Mouse (Mus musculus): Measurements from ENCODE around the gene Hdlbp. TPM values are rescaled to one million over a fixed set of nuclear protein-coding genes. Genes with fewer than 3 reads are reported as not detected.
A peak's percentile ranks its signal among the peaks of the same experiment; 100 is the strongest.
"Not testable (repeated sequence)": the region's sequence is repeated elsewhere in the genome, so short reads cannot be mapped to it uniquely, and the experiment has no call there.

The Hdlbp gene
- polyA plus RNA-seq, 1 experiment from 2014 or later = 145 TPM

- Histone ChIP-seq H3K36me3 (ENCODE audit: inconsistent target) (no peaks in the 10 kb centered on the region), H3K4me3 (ENCODE audit: inconsistent target) (no peak overlapping the region), H3K79me2 (ENCODE audit: inconsistent target) (peaks cover 60% of the 10 kb centered on the region), H3K27ac (no peak overlapping the region)
- 94% methylated on average over 4 of the region's 4 CpGs for WGBS (ENCODE audit: missing documents)
These were observed 10.0 kb downstream of the Hdlbp start for GRCm38 (mm10) chr1:93468626-93469025.

GRCm38 (mm10) chr1:93465746-93466145 lies 12.9 kb downstream of the Hdlbp start:
- Histone ChIP-seq H3K27ac (no peak overlapping the region), H3K79me2 (ENCODE audit: inconsistent target) (peaks cover 35% of the 10 kb centered on the region; the same call in 1 of the 2 replicates), H3K36me3 (ENCODE audit: inconsistent target) (no peaks in the 10 kb centered on the region), H3K4me3 (ENCODE audit: inconsistent target) (no peak overlapping the region)

GRCm38 (mm10) chr1:93465066-93465465 lies 13.5 kb downstream of the Hdlbp start:
- H3K4me3 ChIP-seq (ENCODE audit: inconsistent target) = no peak overlapping the region
- no peak overlapping the region for H3K27ac ChIP-seq
- peaks cover 28% of the 10 kb centered on the region; the same call in 1 of the 2 replicates for H3K79me2 ChIP-seq (ENCODE audit: inconsistent target)
- H3K36me3 ChIP-seq (ENCODE audit: inconsistent target) = no peaks in the 10 kb centered on the region

DNA sequence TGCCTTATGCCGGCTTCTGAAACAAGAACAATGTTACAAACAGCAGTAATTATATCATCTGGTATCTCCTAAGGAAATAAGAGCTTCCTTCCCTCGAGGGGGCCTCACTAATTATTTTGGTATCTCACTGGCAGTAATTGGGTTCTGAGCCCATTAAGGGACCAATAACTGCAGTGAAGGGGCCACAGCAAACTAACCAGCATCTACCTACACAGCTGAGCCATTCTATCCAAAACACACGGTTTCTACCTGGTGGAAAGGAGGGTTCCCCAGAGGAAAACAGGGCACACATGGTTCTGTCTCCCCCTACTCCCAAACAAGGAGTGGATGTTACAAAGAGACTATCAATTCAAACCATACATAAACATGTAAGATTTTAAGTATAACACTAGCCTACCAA lies 19.5 kb downstream of the Hdlbp start:
- Histone ChIP-seq H3K79me2 (ENCODE audit: inconsistent target) (peaks cover 21% of the 10 kb centered on the region; the same call in 1 of the 2 replicates), H3K27ac (no peak overlapping the region), H3K36me3 (ENCODE audit: inconsistent target) (no peaks in the 10 kb centered on the region), H3K4me3 (ENCODE audit: inconsistent target) (no peak overlapping the region)
- WGBS (ENCODE audit: missing documents) = 76% methylated on average over 3 of the region's 3 CpGs

GRCm38 (mm10) chr1:93458357-93458756 lies 20.3 kb downstream of the Hdlbp start:
- Histone ChIP-seq H3K4me3 (ENCODE audit: inconsistent target) (no peak overlapping the region), H3K79me2 (ENCODE audit: inconsistent target) (peaks cover 21% of the 10 kb centered on the region; the same call in 1 of the 2 replicates), H3K36me3 (ENCODE audit: inconsistent target) (no peaks in the 10 kb centered on the region), H3K27ac (no peak overlapping the region)
- WGBS (ENCODE audit: missing documents) = 100% methylated on average over 1 of the region's 1 CpGs

GRCm38 (mm10) chr1:93453721-93454255 lies 24.8 kb downstream of the Hdlbp start:
- Histone ChIP-seq H3K36me3 (ENCODE audit: inconsistent target) (no peaks in the 10 kb centered on the region), H3K79me2 (ENCODE audit: inconsistent target) (peaks cover 18% of the 10 kb centered on the region; the same call in 1 of the 2 replicates), H3K27ac (no peak overlapping the region), H3K4me3 (ENCODE audit: inconsistent target) (no peak overlapping the region)

DNA sequence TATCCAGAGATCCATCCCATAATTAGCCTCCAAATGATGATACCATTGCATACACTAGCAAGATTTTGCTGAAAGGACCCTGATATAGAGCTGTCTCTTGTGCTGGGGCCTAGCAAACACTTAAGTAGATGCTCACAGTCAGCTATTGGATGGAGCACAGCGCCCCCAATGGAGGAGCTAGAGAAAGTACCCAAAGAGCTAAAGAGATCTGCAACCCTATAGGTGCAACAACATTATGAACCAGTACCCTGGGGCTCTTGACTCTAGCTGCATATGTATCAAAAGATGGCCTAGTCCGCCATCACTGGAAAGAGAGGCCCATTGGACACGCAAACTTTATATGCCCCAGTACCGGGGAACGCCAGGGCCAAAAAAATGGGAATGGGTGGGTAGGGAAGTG lies 28.5 kb downstream of the Hdlbp start:
- WGBS (ENCODE audit: missing documents) = 85% methylated on average over 2 of the region's 5 CpGs
- H3K4me3 ChIP-seq (ENCODE audit: inconsistent target); H3K36me3 ChIP-seq (ENCODE audit: inconsistent target): not testable (repeated sequence)

GRCm38 (mm10) chr1:93445822-93446162 lies 32.8 kb downstream of the Hdlbp start:
- Histone ChIP-seq H3K4me3 (ENCODE audit: inconsistent target) (peak overlapping the region; percentile 52), H3K79me2 (ENCODE audit: inconsistent target) (peaks cover 52% of the 10 kb centered on the region), H3K36me3 (ENCODE audit: inconsistent target) (peaks cover 9% of the 10 kb centered on the region; the same call in 1 of the 2 replicates), H3K27ac (peak overlapping the region; percentile 22; the same call in 1 of the 2 replicates)
- 8% methylated on average over 3 of the region's 3 CpGs for WGBS (ENCODE audit: missing documents)

More for the DNA sequence above, 28.5 kb downstream of the Hdlbp start:
- H3K27ac ChIP-seq = not testable (repeated sequence)
- H3K79me2 ChIP-seq (ENCODE audit: inconsistent target) = peaks cover 12% of the 10 kb centered on the region; the same call in 1 of the 2 replicates

DNA sequence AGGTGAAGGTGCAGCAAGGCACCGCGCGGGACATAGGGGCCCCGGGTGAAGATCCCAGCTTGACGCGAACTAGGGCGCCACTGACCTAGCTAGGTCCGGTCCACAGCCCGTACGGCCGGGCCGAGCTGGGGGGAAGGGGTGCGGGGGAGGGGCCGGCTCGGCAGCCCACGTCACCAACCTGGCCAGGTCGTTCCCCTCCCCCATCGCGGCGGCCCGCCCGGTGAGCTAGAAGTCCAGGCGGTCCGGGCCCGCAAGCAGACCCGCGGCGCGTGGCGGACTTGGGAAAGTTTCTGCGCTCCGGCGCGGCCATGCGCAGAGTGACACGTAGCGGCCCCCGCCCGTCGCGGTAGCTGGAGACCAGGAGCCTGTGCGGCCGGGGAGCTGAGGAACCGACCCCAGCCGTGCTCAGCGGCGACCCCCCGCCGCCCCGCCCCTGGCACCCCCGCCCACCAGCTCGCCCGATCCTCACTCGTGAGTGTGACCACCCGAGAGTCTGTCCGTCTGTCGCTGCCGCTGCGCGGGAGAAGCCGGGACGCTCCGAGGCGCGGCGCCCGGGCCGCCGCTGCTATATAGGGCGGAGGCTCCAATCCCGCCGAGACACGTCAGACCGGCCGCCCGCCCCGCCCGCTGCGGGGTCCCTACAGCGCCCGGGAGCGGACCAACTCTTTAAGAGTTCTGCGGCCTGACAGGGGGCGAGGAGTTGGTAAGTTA lies 33.3 kb downstream of the Hdlbp start:
- under 1% methylated on average over 81 of the region's 84 CpGs for whole genome bisulfite sequencing (ENCODE audit: missing documents)
- H3K4me3 ChIP-seq (ENCODE audit: inconsistent target) = peak overlapping the region; percentile 63
- peak overlapping the region; percentile 66 for H3K27ac ChIP-seq
- peaks cover 57% of the 10 kb centered on the region for H3K79me2 ChIP-seq (ENCODE audit: inconsistent target)
- H3K36me3 ChIP-seq (ENCODE audit: inconsistent target) = peaks cover 14% of the 10 kb centered on the region; the same call in 1 of the 2 replicates

DNA sequence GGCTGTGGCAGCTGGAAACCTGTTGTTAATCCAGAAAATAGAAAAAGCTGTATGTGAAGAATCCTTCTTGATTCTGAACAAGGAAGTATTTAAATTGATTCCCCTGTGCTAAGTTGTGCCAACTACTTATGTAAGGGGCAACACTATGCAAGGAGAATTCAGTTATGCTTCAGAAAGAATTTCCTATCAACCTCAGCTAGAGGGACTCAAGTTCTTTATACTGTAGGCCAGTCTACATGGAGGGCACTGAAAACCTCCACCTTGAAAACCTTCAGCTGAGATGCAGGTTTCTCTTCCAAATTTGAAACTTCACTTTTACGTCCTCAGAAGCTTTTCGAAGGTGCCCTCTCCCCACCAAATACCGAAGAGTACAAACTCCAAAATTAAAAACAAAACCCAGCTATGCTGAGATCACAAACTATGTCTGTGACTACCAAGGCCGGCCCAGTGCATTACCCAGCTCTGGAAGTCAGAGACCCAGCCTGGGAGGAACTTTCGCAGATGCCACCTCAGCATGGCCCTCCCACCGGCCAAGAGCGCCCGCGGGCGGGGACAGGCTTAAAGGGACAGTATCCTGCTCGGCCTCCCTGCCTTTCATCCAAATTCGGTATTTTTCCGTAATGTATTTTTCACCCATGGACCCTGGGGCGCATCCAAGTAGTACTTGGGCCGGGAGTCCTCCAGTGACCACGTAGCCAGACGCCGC lies 34.1 kb downstream of the Hdlbp start:
- peak overlapping the region; percentile 63 for H3K4me3 ChIP-seq (ENCODE audit: inconsistent target)
- peaks cover 20% of the 10 kb centered on the region for H3K36me3 ChIP-seq (ENCODE audit: inconsistent target)
- peaks cover 63% of the 10 kb centered on the region for H3K79me2 ChIP-seq (ENCODE audit: inconsistent target)
- H3K27ac ChIP-seq = peak overlapping the region; percentile 66
- WGBS (ENCODE audit: missing documents) = under 1% methylated on average over 18 of the region's 18 CpGs

DNA sequence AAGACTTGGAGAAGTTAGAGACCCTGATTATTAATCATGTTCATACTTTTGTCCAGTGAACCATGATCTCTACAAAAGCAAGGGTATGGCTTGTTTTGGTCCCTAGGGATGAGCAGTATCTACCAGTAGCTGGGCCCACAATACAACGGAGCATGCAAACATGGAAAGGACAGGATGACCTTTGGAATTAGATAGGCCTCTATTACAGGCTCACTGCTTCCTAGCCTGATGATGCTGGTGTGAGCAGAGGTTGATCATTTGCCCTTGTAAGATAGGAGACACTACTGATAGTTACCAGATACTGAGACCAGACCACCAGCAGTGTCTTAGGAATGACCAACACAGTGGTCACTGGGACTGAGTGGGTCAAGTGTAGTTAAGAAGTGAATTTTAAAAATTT lies 39.3 kb downstream of the Hdlbp start:
- H3K4me3 ChIP-seq (ENCODE audit: inconsistent target) = no peak overlapping the region
- H3K27ac ChIP-seq = no peak overlapping the region
- H3K79me2 ChIP-seq (ENCODE audit: inconsistent target) = peaks cover 47% of the 10 kb centered on the region
- peaks cover 65% of the 10 kb centered on the region for H3K36me3 ChIP-seq (ENCODE audit: inconsistent target)
- WGBS (ENCODE audit: missing documents) = 87% methylated on average over 1 of the region's 1 CpGs

- 87% methylated on average over 6 of the region's 6 CpGs for WGBS (ENCODE audit: missing documents)
- peaks cover 78% of the 10 kb centered on the region for H3K36me3 ChIP-seq (ENCODE audit: inconsistent target)
- no peaks in the 10 kb centered on the region; the same call in 1 of the 2 replicates for H3K79me2 ChIP-seq (ENCODE audit: inconsistent target)
- H3K4me3 ChIP-seq (ENCODE audit: inconsistent target) = no peak overlapping the region
- no peak overlapping the region for H3K27ac ChIP-seq
These were observed 46.5 kb downstream of the Hdlbp start for GRCm38 (mm10) chr1:93432087-93432486.

DNA sequence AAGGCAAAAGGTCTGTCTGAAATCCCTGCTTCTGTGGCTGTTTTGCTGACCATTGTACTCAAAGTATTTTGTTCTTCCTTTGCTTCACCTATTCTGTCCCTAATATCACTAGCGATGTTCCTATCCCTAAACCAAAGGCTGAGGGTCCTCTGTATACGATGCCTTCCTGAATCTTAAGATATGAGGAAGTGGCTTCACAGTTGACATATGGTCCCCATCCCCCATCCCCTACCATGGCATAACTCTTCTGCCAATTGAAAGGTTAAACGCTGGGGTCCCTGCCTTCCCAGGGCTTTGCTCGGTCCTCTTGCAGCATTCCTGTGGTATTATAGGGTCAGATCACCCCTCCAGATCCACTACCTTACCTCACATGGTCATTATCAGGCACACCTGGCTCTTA lies 75.2 kb downstream of the Hdlbp start:
- H3K27ac ChIP-seq = no peak overlapping the region
- H3K79me2 ChIP-seq (ENCODE audit: inconsistent target) = no peaks in the 10 kb centered on the region
- H3K36me3 ChIP-seq (ENCODE audit: inconsistent target) = peaks cover 21% of the 10 kb centered on the region
- WGBS (ENCODE audit: missing documents) = 65% methylated on average over 4 of the region's 4 CpGs
- no peak overlapping the region for H3K4me3 ChIP-seq (ENCODE audit: inconsistent target)

DNA sequence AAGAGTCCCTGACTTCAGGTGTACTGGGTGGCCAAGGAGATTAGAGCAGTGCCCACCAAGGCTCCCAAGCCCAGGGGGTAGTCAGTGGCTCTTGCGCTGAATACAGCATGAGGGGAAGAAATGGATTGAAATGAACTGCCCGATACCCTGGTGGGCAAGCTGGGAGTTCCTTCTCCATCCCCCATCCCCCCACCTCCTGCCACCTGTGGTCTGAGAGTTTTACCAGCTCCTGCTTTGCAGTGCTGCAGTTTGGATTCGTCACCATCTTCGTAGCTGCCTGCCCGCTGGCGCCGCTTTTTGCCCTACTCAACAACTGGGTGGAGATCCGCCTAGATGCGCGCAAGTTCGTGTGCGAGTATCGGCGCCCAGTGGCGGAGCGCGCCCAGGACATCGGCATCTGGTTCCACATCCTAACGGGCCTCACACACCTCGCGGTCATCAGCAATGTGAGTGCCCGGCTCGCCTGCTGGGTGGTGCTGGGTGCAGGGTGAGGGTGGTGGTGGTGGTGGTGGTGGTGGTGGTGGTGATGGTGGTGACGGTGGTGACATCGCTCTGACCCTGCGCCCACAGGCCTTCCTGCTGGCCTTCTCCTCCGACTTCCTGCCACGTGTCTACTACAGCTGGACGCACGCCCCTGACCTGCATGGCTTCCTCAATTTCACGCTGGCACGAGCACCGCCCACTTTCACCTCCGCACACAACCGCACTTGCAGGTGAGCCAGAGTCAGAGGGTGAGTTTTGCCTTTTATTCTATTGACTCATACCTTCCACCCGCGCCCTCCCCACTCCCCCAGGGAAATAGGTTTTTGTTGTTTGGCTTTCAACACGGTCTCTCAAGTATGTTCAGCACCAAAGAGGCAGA lies 77.2 kb downstream of the Hdlbp start:
- peak overlapping the region; percentile 30 for H3K4me3 ChIP-seq (ENCODE audit: inconsistent target)
- 16% methylated on average over 37 of the region's 38 CpGs for WGBS (ENCODE audit: missing documents)
- H3K27ac ChIP-seq = no peak overlapping the region
- H3K79me2 ChIP-seq (ENCODE audit: inconsistent target) = no peaks in the 10 kb centered on the region
- peaks cover 1% of the 10 kb centered on the region; the same call in 1 of the 2 replicates for H3K36me3 ChIP-seq (ENCODE audit: inconsistent target)

All from macrophage (primary cell).